Mouse (Mus musculus) bone marrow macrophage, adult 2 months (primary cell): ENCODE results near the gene Gna15.

Experiments
- CTCF ChIP-seq: IDR thresholded peaks from 2 replicates; pipeline ENCODE4 v1.5.1; 2012; ENCODE audit warnings: low read depth, mild to moderate bottlenecking, low read length, moderate library complexity
- POLR2A ChIP-seq: IDR thresholded peaks from 2 replicates; pipeline ENCODE4 v1.6.1; 2012; ENCODE audit warnings: mild to moderate bottlenecking, low read depth, low read length, borderline replicate concordance

GRCm38 (mm10) chr10:81538321-81539048 lies 14.5 kb upstream of the Gna15 start:
- TF ChIP-seq CTCF (no peak), POLR2A (no peak)
